Mouse (Mus musculus): Measurements from ENCODE around the gene Stxbp6. TPM values are rescaled to one million over a fixed set of nuclear protein-coding genes. Genes with fewer than 3 reads are reported as not detected.
"Not testable (repeated sequence)": the region's sequence is repeated elsewhere in the genome, so short reads cannot be mapped to it uniquely, and the experiment has no call there.

The Stxbp6 gene
- polyA plus RNA-seq, 1 experiment, result 3.7 TPM

GRCm38 (mm10) chr12:45061336-45061735 is 13.2 kb downstream of the Stxbp6 start:
- no peaks in the 10 kb centered on the region for H3K27me3 ChIP-seq (ENCODE audit: control insufficient read depth, insufficient read depth, low read length)
- DNase-seq, result no peak
- TF ChIP-seq CTCF (IDR thresholded peaks at IDR 0.05; ENCODE audit: borderline replicate concordance, control insufficient read depth, extremely low read depth, insufficient read depth, low read length, poor library complexity) (no peak), POLR2A (IDR thresholded peaks at IDR 0.05; ENCODE audit: control insufficient read depth, extremely low read depth, insufficient read depth, low read length, poor library complexity) (no peak)
- no peaks in the 10 kb centered on the region for H3K4me1 ChIP-seq (replicated peaks; ENCODE audit: control insufficient read depth, insufficient read depth, low read length)
- H3K36me3 ChIP-seq (ENCODE audit: control insufficient read depth, insufficient read depth, low read length), result no peaks in the 10 kb centered on the region
- H3K27ac ChIP-seq (ENCODE audit: control insufficient read depth, insufficient read depth, low read length), result no peak overlapping the region
- no peak overlapping the region for H3K4me3 ChIP-seq (ENCODE audit: control insufficient read depth, insufficient read depth, low read length)
- WGBS, result 88% methylated on average over 5 of the region's 5 CpGs

GRCm38 (mm10) chr12:45060804-45061203 is 13.7 kb downstream of the Stxbp6 start:
- Histone ChIP-seq H3K4me3 (ENCODE audit: control insufficient read depth, insufficient read depth, low read length) (no peak overlapping the region), H3K27me3 (ENCODE audit: control insufficient read depth, insufficient read depth, low read length) (no peaks in the 10 kb centered on the region), H3K27ac (ENCODE audit: control insufficient read depth, insufficient read depth, low read length) (no peak overlapping the region), H3K36me3 (ENCODE audit: control insufficient read depth, insufficient read depth, low read length) (no peaks in the 10 kb centered on the region), H3K4me1 (replicated peaks; ENCODE audit: control insufficient read depth, insufficient read depth, low read length) (no peaks in the 10 kb centered on the region)
- WGBS, result 93% methylated on average over 6 of the region's 6 CpGs
- no peak for DNase-seq
- TF ChIP-seq CTCF (IDR thresholded peaks at IDR 0.05; ENCODE audit: borderline replicate concordance, control insufficient read depth, extremely low read depth, insufficient read depth, low read length, poor library complexity) (no peak), POLR2A (IDR thresholded peaks at IDR 0.05; ENCODE audit: control insufficient read depth, extremely low read depth, insufficient read depth, low read length, poor library complexity) (no peak)

DNA sequence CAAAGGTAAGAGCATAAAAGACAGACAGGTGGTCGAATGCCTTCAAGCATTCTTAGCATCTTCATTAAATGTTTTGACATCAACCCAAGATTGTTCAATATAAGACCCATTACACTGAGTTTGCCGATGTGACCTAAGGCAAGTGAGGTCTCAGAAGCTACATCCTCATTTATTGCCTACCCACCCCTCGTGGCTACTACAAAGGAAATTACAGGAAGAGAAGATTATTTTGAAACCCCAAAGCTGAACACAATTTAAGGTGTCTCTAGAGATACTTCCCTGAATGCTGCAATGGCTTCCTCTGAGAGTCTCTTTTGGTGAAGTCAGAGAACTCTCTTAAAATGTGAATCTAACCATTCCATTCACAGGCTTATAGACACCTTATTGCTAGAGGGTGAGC is 16.5 kb downstream of the Stxbp6 start:
- DNase-seq, result no peak
- Histone ChIP-seq H3K27ac (ENCODE audit: control insufficient read depth, insufficient read depth, low read length) (no peak overlapping the region), H3K36me3 (ENCODE audit: control insufficient read depth, insufficient read depth, low read length) (no peaks in the 10 kb centered on the region), H3K4me3 (ENCODE audit: control insufficient read depth, insufficient read depth, low read length) (no peak overlapping the region), H3K4me1 (replicated peaks; ENCODE audit: control insufficient read depth, insufficient read depth, low read length) (no peaks in the 10 kb centered on the region), H3K27me3 (ENCODE audit: control insufficient read depth, insufficient read depth, low read length) (no peaks in the 10 kb centered on the region)
- WGBS, result 36% methylated on average over 3 of the region's 3 CpGs
- no peak for TF ChIP-seq POLR2A (IDR thresholded peaks at IDR 0.05; ENCODE audit: control insufficient read depth, extremely low read depth, insufficient read depth, low read length, poor library complexity)
- TF ChIP-seq CTCF (IDR thresholded peaks at IDR 0.05; ENCODE audit: borderline replicate concordance, control insufficient read depth, extremely low read depth, insufficient read depth, low read length, poor library complexity), result no peak

DNA sequence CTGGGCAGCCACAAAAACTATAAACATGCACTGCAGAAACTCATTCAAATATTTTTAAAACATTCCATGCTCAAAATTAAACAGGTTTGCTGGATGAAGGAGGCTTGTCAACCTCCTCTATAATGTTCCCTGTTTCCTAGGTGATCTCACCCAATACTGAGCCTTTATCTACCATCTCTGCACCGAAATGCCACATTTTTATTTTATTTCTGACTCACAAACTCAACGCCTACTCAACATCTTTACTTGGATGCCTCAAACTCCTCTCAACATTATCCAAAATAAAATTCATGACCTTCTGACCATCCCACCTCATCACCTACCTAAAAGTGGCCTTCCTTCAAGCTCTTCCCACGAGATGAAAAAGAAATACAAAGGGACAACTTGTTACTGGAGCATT is 18.1 kb downstream of the Stxbp6 start:
- TF ChIP-seq CTCF (IDR thresholded peaks at IDR 0.05; ENCODE audit: borderline replicate concordance, control insufficient read depth, extremely low read depth, insufficient read depth, low read length, poor library complexity) (no peak), POLR2A (IDR thresholded peaks at IDR 0.05; ENCODE audit: control insufficient read depth, extremely low read depth, insufficient read depth, low read length, poor library complexity) (no peak)
- no peaks in the 10 kb centered on the region for H3K27me3 ChIP-seq (ENCODE audit: control insufficient read depth, insufficient read depth, low read length)

GRCm38 (mm10) chr12:45053319-45053718 is 21.2 kb downstream of the Stxbp6 start:
- Histone ChIP-seq H3K4me1 (replicated peaks; ENCODE audit: control insufficient read depth, insufficient read depth, low read length) (no peaks in the 10 kb centered on the region), H3K4me3 (ENCODE audit: control insufficient read depth, insufficient read depth, low read length) (no peak overlapping the region), H3K27ac (ENCODE audit: control insufficient read depth, insufficient read depth, low read length) (no peak overlapping the region), H3K27me3 (ENCODE audit: control insufficient read depth, insufficient read depth, low read length) (no peaks in the 10 kb centered on the region), H3K36me3 (ENCODE audit: control insufficient read depth, insufficient read depth, low read length) (no peaks in the 10 kb centered on the region)
- TF ChIP-seq CTCF (IDR thresholded peaks at IDR 0.05; ENCODE audit: borderline replicate concordance, control insufficient read depth, extremely low read depth, insufficient read depth, low read length, poor library complexity) (no peak), POLR2A (IDR thresholded peaks at IDR 0.05; ENCODE audit: control insufficient read depth, extremely low read depth, insufficient read depth, low read length, poor library complexity) (no peak)
- no peak for DNase-seq
- 84% methylated on average over 5 of the region's 5 CpGs for WGBS

More for the DNA sequence above, 18.1 kb downstream of the Stxbp6 start:
- WGBS, result 86% methylated on average over 3 of the region's 3 CpGs
- Histone ChIP-seq H3K4me1 (replicated peaks; ENCODE audit: control insufficient read depth, insufficient read depth, low read length) (no peaks in the 10 kb centered on the region), H3K27ac (ENCODE audit: control insufficient read depth, insufficient read depth, low read length) (no peak overlapping the region), H3K4me3 (ENCODE audit: control insufficient read depth, insufficient read depth, low read length) (no peak overlapping the region), H3K36me3 (ENCODE audit: control insufficient read depth, insufficient read depth, low read length) (no peaks in the 10 kb centered on the region)
- no peak for DNase-seq

DNA sequence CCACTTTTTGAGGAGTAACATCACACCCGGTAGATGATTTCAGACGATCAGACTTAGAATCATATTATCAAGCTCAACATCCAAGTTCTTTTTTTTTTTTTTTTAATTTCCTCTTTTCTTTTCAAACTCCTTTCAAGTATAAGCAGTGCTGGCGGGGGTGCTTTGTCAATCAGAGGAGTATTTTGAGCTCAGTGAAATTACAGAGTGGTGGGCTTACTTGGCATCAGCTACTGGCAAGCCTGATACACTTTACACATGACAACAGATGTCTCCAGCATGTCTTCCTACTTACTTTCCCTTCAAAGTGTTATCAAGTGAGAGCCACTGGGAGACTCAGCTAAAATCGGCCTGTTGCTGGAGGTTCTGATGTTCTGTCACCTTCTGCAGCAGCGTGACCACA is 21.6 kb downstream of the Stxbp6 start:
- Histone ChIP-seq H3K27ac (ENCODE audit: control insufficient read depth, insufficient read depth, low read length) (no peak overlapping the region), H3K27me3 (ENCODE audit: control insufficient read depth, insufficient read depth, low read length) (no peaks in the 10 kb centered on the region), H3K4me3 (ENCODE audit: control insufficient read depth, insufficient read depth, low read length) (no peak overlapping the region), H3K36me3 (ENCODE audit: control insufficient read depth, insufficient read depth, low read length) (no peaks in the 10 kb centered on the region), H3K4me1 (replicated peaks; ENCODE audit: control insufficient read depth, insufficient read depth, low read length) (no peaks in the 10 kb centered on the region)
- no peak for TF ChIP-seq POLR2A (IDR thresholded peaks at IDR 0.05; ENCODE audit: control insufficient read depth, extremely low read depth, insufficient read depth, low read length, poor library complexity)
- no peak for TF ChIP-seq CTCF (IDR thresholded peaks at IDR 0.05; ENCODE audit: borderline replicate concordance, control insufficient read depth, extremely low read depth, insufficient read depth, low read length, poor library complexity)
- no peak for DNase-seq
- 75% methylated on average over 5 of the region's 5 CpGs for whole genome bisulfite sequencing

DNA sequence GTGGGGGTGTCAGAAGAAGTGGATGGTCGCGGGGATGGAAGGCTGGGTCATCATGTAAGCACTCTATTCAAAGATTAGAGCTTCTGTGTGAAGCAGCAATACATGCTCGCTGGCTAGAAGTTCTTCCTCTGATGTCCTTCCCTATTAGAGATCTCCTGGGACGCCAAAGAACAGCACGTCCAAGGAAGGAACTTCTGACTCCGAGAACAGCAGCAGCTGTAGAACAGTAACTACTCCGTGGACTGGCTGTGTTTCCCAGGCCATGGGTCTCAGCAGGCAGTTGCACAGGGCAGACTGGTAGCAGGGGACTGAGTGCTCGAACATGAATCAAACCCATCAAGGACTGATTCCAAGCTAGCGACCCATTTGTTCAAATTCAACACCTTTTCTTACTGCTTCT is 24.6 kb downstream of the Stxbp6 start:
- Histone ChIP-seq H3K27me3 (ENCODE audit: control insufficient read depth, insufficient read depth, low read length) (no peaks in the 10 kb centered on the region), H3K36me3 (ENCODE audit: control insufficient read depth, insufficient read depth, low read length) (no peaks in the 10 kb centered on the region), H3K27ac (ENCODE audit: control insufficient read depth, insufficient read depth, low read length) (no peak overlapping the region), H3K4me3 (ENCODE audit: control insufficient read depth, insufficient read depth, low read length) (no peak overlapping the region), H3K4me1 (replicated peaks; ENCODE audit: control insufficient read depth, insufficient read depth, low read length) (no peaks in the 10 kb centered on the region)
- DNase-seq, result no peak
- TF ChIP-seq POLR2A (IDR thresholded peaks at IDR 0.05; ENCODE audit: control insufficient read depth, extremely low read depth, insufficient read depth, low read length, poor library complexity) (no peak), CTCF (IDR thresholded peaks at IDR 0.05; ENCODE audit: borderline replicate concordance, control insufficient read depth, extremely low read depth, insufficient read depth, low read length, poor library complexity) (no peak)
- WGBS, result 91% methylated on average over 9 of the region's 9 CpGs

GRCm38 (mm10) chr12:45047711-45048110 is 26.8 kb downstream of the Stxbp6 start:
- 88% methylated on average over 9 of the region's 9 CpGs for WGBS
- DNase-seq; H3K36me3 ChIP-seq (ENCODE audit: control insufficient read depth, insufficient read depth, low read length); H3K27me3 ChIP-seq (ENCODE audit: control insufficient read depth, insufficient read depth, low read length); H3K4me1 ChIP-seq (replicated peaks; ENCODE audit: control insufficient read depth, insufficient read depth, low read length); H3K27ac ChIP-seq (ENCODE audit: control insufficient read depth, insufficient read depth, low read length); H3K4me3 ChIP-seq (ENCODE audit: control insufficient read depth, insufficient read depth, low read length): not testable (repeated sequence)

Data from thymus, adult 2 months (tissue).